Mouse (Mus musculus) spleen, postnatal 10 days (tissue): ENCODE measurements at regions not wholly inside any gene's neighbourhood (a gene's known extent, or its start where the extent isn't known, plus 50 kb on each side); places are given as distances from the start of the nearest gene placed in this dataset.

ENCODE experiments used
- DNase-seq, 2 experiments: peaks; one replicate each; pipeline ENCODE4 v3.0.0; 2021 to 2022; ENCODE audit warnings: low spot score in 2 of 2

GRCm38 (mm10) chr1:119364901-119365300, 57.1 kb downstream of the Inhbb start:
- no peak for DNase-seq

- no peak for DNase-seq
Measured at GRCm38 (mm10) chr1:119358096-119358495, 64.0 kb downstream of the Inhbb start.

GRCm38 (mm10) chr1:119356916-119357315, 65.1 kb downstream of the Inhbb start:
- DNase-seq, result no peak

- DNase-seq, result no peak
Measured at GRCm38 (mm10) chr1:119355456-119355855, 66.6 kb downstream of the Inhbb start.

- DNase-seq, result no peak
Measured at GRCm38 (mm10) chr1:119351567-119351966, 70.5 kb downstream of the Inhbb start.

GRCm38 (mm10) chr1:119350846-119351245, 71.2 kb downstream of the Inhbb start:
- DNase-seq, result no peak

- no peak for DNase-seq
Measured at GRCm38 (mm10) chr1:119350296-119350695, 71.8 kb downstream of the Inhbb start.

GRCm38 (mm10) chr1:119348456-119349208, 73.4 kb downstream of the Inhbb start:
- no peak for DNase-seq

- no peak for DNase-seq
Measured at GRCm38 (mm10) chr1:119347749-119348148, 74.3 kb downstream of the Inhbb start.

GRCm38 (mm10) chr1:119346634-119347155, 75.4 kb downstream of the Inhbb start:
- DNase-seq, result no peak

- DNase-seq, result no peak
Measured at GRCm38 (mm10) chr1:119345115-119345791, 76.8 kb downstream of the Inhbb start.

GRCm38 (mm10) chr1:119344046-119344445, 78.0 kb downstream of the Inhbb start:
- no peak for DNase-seq

GRCm38 (mm10) chr1:119335171-119335570, 86.9 kb downstream of the Inhbb start:
- DNase-seq, result no peak

- no peak for DNase-seq
Measured at GRCm38 (mm10) chr1:119330751-119331326, 91.2 kb downstream of the Inhbb start.

GRCm38 (mm10) chr1:119329693-119330434, 92.2 kb downstream of the Inhbb start:
- DNase-seq, result no peak

GRCm38 (mm10) chr1:119328921-119329692, 92.9 kb downstream of the Inhbb start:
- DNase-seq, result no peak

GRCm38 (mm10) chr1:119324551-119324950, 97.5 kb downstream of the Inhbb start:
- DNase-seq, result no peak

- DNase-seq, result no peak
Measured at GRCm38 (mm10) chr1:119322279-119322995, 99.6 kb downstream of the Inhbb start.

GRCm38 (mm10) chr1:119321799-119322198, 100.2 kb downstream of the Inhbb start:
- DNase-seq, result no peak

- no peak for DNase-seq
Measured at GRCm38 (mm10) chr1:119317006-119317405, 105.0 kb downstream of the Inhbb start.
